Mouse (Mus musculus): Measurements from ENCODE around the gene Gm5134.
"Not testable (repeated sequence)": the region's sequence is repeated elsewhere in the genome, so short reads cannot be mapped to it uniquely, and the experiment has no call there.

The Gm5134 gene

GRCm38 (mm10) chr10:75994531-75995210, 40.4 kb downstream of the Gm5134 start:
- not testable (repeated sequence) for DNase-seq (ENCODE audit: low spot score)

GRCm38 (mm10) chr10:75995463-75995862, 41.1 kb downstream of the Gm5134 start:
- no peak for DNase-seq (ENCODE audit: low spot score)

GRCm38 (mm10) chr10:75996315-75996714, 42.0 kb downstream of the Gm5134 start:
- DNase-seq (ENCODE audit: low spot score): no peak

- DNase-seq (ENCODE audit: low spot score): no peak
Measured at GRCm38 (mm10) chr10:76001160-76001559, 46.8 kb downstream of the Gm5134 start.

GRCm38 (mm10) chr10:76002101-76002521, 47.8 kb downstream of the Gm5134 start:
- peak; percentile 53 for DNase-seq (ENCODE audit: low spot score)

DNA sequence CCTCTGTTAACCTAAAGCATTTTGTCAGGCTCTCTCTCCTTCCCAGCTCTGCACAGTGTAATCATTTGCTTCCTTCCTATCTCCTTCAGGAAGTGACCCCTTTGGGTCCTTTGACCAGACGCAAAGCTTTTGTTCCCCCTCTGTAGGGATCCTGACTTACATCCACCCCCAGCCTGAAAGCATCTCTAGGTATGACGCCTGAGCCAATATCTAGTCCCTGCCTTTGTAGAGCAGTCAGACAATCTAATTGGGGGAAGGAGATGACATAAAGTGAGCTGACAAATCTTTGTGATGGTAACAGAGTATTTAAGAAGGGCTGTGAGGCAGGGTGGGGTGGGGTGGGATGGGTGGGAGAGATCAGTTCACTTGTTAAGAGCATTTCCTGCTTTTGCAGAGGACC, 48.3 kb downstream of the Gm5134 start:
- no peak for DNase-seq (ENCODE audit: low spot score)

DNA sequence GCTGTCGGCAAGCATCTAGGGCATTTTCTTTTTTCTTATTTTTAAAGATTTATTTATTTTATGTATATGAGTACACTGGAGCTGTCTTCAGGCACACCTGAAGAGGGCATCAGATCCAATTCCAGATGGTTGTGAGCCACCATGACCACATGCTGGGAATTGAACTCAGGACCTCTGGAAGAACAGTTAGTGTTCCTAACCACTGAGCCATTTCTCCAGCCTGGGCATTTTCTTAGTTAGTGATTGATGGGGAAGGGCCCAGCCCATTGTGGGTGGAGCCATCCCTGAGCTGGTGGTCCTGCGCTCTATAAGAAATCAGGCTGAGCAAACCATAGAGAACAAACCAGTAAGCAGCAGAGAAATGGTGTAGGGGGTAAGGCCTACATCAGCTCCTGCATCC, 48.9 kb downstream of the Gm5134 start:
- DNase-seq (ENCODE audit: low spot score): no peak

DNA sequence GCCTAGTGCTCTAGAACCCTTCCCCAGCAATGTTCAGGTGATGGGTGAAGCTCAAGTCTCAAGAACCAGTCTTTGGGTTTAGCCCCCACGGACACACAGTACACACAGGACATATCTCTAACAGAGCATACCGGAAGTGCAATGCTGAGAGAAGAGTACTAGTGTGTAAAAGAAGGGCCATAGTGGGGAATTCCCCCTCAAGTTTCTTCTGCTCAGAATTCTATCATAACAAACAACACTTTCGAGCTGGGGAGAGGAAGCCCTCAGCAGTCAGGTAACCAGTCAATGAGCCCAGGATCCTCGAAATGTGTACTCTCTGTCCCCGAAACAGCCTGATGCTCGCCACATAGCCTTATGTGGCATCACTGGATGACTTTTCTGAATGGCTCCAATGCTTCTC, 52.1 kb downstream of the Gm5134 start:
- no peak for DNase-seq (ENCODE audit: low spot score)

GRCm38 (mm10) chr10:76009812-76010211, 55.5 kb downstream of the Gm5134 start:
- DNase-seq (ENCODE audit: low spot score): no peak

DNA sequence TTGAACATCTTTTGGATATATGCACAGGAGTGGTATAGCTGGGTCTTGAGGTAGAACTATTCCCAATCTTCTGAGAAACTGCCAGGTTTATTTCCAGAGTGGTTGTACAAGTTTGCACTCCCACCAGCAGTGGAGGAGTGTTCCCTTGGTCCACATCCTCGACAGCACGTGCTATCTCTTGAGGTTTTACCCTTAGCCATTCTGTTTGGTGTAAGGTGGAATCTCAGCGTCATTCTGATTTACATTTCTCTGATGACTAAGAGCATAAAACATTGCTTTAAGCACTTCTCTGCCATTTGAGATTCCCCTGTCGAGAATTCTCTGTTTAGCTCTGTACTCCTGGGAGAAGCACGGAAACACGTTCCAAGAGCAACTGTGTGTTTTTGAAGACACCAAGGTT, 58.6 kb downstream of the Gm5134 start:
- DNase-seq (ENCODE audit: low spot score): no peak

DNA sequence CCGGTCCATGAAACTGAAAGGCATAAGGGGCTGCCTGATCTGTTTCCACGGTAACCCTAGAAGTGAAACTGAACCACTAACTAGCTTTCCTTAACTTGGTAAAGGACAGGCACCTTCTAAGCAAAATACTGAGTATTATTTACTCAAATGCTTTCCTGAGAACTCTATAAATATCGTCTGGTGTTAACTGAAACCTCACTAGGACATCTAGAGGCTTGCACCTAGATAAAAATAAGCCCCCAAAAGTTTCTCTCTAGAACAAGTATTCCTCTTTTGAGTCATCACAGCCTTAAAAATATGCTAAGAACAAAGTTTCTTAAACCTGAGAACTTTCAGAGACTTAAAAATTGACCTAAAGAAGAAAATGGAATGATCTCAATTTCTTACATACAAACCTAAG, 62.6 kb downstream of the Gm5134 start:
- DNase-seq (ENCODE audit: low spot score): no peak

- no peak for DNase-seq (ENCODE audit: low spot score)
Measured at GRCm38 (mm10) chr10:76021728-76022127, 67.4 kb downstream of the Gm5134 start.

GRCm38 (mm10) chr10:76023921-76024320, 69.6 kb downstream of the Gm5134 start:
- no peak for DNase-seq (ENCODE audit: low spot score)

- DNase-seq (ENCODE audit: low spot score): no peak
Measured at GRCm38 (mm10) chr10:76025470-76026190, 71.3 kb downstream of the Gm5134 start.

DNA sequence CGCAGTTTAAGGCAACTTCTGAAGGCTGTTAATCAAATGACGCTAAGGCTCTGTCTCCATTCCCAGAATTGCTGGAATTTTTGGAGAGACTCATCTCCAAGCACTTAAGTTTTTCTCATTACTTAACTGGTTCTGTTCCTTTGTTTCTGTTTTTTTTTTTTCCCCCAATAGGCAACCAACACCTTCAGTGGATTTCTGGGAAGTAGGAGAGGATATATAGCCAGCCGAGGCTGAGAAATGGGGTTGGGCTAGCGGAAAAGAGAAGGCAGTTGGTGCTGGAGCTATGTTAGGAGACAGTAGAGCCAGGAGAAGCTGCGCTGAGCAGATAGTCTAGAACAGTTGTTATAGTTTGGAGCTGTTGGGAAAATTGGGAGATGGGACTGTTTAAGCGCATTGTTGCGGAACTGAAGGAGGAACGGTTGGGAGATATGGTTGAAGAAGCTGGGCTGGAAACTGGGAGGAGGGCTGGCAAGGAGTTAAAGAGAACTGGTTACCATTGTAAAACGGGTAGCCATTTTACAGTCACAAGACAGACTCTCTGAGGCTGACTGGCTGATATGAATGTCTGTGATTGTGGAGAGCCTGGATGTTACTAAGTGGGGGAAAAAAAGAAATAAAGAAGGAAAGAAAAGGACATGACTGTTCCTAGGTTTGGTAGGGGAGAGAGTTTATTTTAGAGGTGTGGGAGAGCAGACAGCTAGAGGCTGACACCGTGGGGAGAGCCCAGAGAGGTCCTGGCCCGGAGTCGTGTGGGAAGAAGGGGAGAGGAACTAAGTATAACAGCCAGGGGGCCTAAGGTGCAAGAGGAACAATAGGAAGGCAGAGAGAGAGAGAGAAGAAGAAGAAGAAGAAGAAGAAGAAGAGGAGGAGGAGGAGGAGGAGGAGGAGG, 73.1 kb downstream of the Gm5134 start:
- no peak for DNase-seq (ENCODE audit: low spot score)

DNA sequence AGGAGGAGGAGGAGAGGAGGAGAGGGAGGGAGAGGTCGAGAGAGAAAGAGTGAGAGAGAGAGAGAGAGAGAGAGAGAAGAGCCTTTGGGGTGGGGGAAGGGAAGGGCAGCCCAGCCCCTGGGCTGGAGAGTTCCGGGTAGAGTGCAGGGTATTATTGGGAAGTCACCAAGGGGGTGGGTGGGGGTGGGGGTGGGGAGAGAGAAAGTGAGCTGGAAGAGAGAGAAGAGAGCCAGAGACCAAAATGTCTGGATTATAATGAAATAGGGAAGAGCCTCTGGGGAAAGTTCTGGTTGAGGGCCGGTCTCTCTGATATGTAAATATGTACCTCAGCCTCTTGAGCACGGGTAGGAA, 73.7 kb downstream of the Gm5134 start:
- no peak for DNase-seq (ENCODE audit: low spot score)

DNA sequence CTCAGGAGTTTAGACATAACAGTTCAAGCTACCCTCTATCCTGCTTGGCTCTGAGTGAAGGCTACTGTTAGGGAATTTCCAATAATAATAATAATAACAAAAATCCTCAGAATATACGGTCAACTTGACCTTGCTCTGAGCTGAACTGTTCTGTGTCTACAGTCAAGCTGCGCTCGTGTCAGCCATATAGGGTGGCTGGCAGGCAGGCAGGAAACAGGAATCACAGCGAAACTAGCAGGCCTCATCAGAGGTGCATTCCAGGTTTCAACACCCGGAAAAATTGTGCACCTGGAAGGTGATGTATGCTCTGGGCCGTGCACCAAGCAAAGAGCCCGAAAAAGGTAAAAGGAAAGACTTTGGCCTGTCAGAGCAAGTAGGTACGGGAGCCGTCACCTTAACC, 74.1 kb downstream of the Gm5134 start:
- DNase-seq (ENCODE audit: low spot score): no peak

DNA sequence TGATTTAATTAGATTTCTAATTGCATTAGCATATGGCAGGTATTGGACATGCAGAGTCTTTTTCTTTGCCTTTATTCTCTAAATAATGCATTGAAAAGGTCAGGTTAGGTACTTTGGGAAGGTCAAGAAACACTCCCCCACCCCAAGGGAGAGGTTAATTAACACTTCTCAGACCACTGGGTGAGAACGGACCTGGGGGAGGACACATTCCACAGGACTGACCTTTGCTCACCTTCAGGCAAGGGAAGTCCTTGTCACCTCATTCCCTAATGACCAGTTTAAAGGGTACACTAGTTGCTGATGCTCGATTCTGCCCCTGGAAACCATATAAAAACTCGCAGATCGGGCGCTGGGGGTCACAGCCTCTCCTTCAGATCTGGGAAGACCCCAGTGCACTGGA, 75.0 kb downstream of the Gm5134 start:
- DNase-seq (ENCODE audit: low spot score): no peak

DNA sequence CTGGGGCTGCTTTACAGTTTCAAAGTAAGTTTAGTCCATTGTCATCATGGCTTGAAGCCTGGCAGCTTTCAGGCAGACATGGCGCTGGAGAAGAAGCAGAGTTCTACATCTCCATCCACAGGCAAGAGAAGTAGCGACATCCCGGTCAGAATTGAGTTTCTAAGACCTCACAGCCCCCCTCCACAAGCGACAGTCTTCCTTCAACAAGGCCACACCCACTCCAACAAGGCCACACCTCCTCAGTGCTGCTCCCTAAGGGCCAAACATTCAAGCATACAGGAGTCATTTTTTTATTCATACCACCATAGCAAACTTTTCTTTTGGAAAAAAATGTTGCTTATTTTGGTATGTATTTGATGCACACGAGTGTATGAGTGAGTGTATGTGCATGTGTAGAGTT, 76.2 kb downstream of the Gm5134 start:
- no peak for DNase-seq (ENCODE audit: low spot score)

DNA sequence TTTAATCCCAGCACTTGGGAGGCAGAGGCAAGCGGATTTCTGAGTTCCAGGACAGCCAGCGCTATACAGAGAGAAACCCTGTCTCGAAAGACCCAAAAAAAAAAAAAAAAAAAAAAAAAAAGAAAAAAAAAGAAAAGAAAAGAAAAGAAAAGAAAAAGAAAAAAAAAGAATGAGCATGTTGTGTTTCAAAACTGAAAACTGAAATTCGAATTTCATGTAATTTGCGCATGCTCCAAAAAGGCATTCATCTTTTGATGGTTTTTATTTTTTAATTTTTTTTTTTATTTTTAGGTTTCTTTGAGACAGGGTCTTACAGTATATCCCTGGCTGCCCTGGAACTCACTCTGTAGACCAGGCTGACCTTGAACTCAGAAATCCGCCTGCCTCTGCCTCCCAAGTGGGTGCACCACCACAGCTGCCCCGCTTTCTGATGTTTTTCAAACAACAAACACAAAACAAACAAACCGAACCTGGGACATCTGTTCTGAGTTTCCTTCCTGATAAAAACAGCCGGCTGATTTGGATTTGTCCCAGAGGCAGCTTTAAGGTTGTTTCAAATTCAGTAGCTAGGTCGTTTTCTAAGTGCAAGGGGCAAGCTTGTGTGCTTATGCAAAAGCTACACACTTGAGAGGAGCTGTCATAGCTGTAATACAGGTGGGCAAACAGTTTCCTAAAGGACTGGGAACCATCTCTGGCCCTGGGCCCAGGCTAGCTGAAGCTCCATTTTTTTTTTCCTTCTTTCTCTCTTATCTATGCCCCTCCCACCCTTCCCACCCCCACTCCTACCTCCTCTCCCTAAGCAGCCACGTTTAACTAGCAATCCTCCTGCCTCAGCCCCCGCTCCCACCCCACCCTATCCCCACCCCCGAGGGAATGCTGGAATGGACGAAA, 77.4 kb downstream of the Gm5134 start:
- peak; percentile 61 for DNase-seq (ENCODE audit: low spot score)

- DNase-seq (ENCODE audit: low spot score): peak; percentile 97
Measured at GRCm38 (mm10) chr10:76032402-76033118, 78.2 kb downstream of the Gm5134 start, which contains the start of gene Zfp280b. Gene Zfp280b (plus strand): TSS chr10:76032650.
